ENCODE assay signal across 9 mouse cellular contexts in the genomic region with DNA sequence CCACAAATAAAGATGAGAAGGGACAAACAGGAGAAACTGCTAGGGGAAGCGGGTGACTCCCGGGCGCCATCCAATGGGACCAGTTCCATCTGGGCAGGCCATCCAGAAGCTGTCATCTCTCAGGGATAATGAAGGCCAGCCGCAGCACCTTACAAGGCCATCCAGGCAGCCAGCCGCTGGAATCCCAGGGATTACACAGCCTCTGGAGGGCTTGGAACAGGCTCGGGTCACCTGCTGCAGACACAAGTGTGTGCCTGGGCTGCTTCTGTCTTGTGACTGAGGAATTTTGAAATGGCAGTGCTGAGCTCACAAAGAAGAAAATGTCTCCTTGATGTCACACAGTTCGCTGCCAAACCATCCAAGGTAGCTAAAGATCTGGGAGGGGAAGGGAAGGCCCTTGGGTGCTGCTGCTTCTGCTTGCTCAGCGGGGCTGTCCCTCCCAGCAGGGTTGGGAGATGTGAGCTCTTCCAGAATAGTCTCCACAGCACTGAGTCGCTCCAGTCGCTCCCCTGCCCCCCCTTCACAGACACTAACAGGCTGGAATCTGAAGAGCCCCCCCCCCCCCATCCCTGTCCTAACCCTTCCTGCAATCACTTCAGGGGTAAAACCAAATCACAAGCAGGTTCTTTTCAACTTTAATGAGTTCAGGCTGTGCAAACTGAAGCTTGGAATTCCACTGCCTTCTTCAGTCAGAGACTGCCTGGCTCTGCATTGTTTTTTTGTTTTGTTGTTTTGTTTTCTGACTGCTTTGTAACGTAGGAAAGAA. TPM values are rescaled to one million over a fixed set of nuclear protein-coding genes. Genes with fewer than 3 reads are reported as not detected.
DNase-seq lines count a peak whose midpoint lies in the region; ATAC-seq and TF ChIP-seq lines count a peak whose summit lies in the region.
"Had no signal": no experiment of that assay in that cellular context is flagged by ENCODE, and none has a peak within 500 bp of the region (broad histone marks: within the 10 kb centered on the region; RNA-seq: fewer than 3 reads in every experiment).

No protein-coding gene starts in this region.

- H3K36me3 ChIP-seq in hindbrain, embryonic 10.5 days, result no peaks in the 10 kb centered on the region
- H3K36me3 ChIP-seq in hindbrain, embryonic 11.5 days (ENCODE audit: control insufficient read depth, insufficient read depth, low read length), result no peaks in the 10 kb centered on the region
- H3K36me3 ChIP-seq in lung, postnatal 0 days (ENCODE audit: insufficient read depth, low read length), result no peaks in the 10 kb centered on the region

- H3K27me3 ChIP-seq in hindbrain, embryonic 10.5 days (ENCODE audit: insufficient read depth, poor library complexity, severe bottlenecking), result peaks cover 5% of the 10 kb centered on the region; the same call in 1 of the 2 replicates
- H3K27me3 ChIP-seq in hindbrain, embryonic 11.5 days (ENCODE audit: control insufficient read depth, insufficient read depth, low read length), result no peaks in the 10 kb centered on the region
- H3K27me3 ChIP-seq in lung, postnatal 0 days (replicated peaks; ENCODE audit: insufficient read depth, low read length), result no peaks in the 10 kb centered on the region

- peaks cover 58% of the 10 kb centered on the region for H3K4me1 ChIP-seq in hindbrain, embryonic 10.5 days (replicated peaks)
- H3K4me1 ChIP-seq in hindbrain, embryonic 11.5 days (replicated peaks; ENCODE audit: control insufficient read depth, insufficient read depth, low read length), result peaks cover 9% of the 10 kb centered on the region; the same call in 1 of the 2 replicates
- peaks cover 4% of the 10 kb centered on the region; the same call in 1 of the 2 replicates for H3K4me1 ChIP-seq in lung, postnatal 0 days (ENCODE audit: insufficient read depth, low read depth, low read length)

- no peak for ATAC-seq in hindbrain, embryonic 11.5 days (ENCODE audit: low FRiP score)
- ATAC-seq in lung, postnatal 0 days, result peak; percentile 8; the same call in 1 of the 2 replicates
- no peak for ATAC-seq in megakaryocyte-erythroid progenitor cell, adult 5-6 weeks (replicated peaks; ENCODE audit: low FRiP score, low TSS enrichment, poor library complexity, severe bottlenecking)

- DNase-seq in hindbrain, embryonic 10.5 days (ENCODE audit: low spot score), result no peak
- DNase-seq in hindbrain, embryonic 11.5 days (ENCODE audit: low spot score), result no peak
- DNase-seq in embryo, embryonic 10 days (ENCODE audit: low spot score), result peak; percentile 68
- peak; percentile 81 to 85 for DNase-seq in heart, adult 9 months (ENCODE audit: low spot score in 2 of 2)
- DNase-seq in lung, postnatal 0 days (ENCODE audit: low spot score), result peak; percentile 51
- no peak for DNase-seq in urinary bladder, adult 18-20 months (ENCODE audit: low spot score in 2 of 2)
- no peak for DNase-seq in kidney, adult 9 months
- DNase-seq: liver had no signal

- 24% methylated on average over 11 of the region's 11 CpGs for WGBS in hindbrain, embryonic 10.5 days
- 29% methylated on average over 11 of the region's 11 CpGs for WGBS in hindbrain, embryonic 11.5 days
- WGBS in lung, postnatal 0 days, result 47% methylated on average over 11 of the region's 11 CpGs

- H3K27ac ChIP-seq in hindbrain, embryonic 10.5 days, result peak overlapping the region; percentile 90
- H3K27ac ChIP-seq in hindbrain, embryonic 11.5 days (ENCODE audit: low read depth, low read length), result no peak overlapping the region
- H3K27ac ChIP-seq in lung, postnatal 0 days (ENCODE audit: low read length), result no peak overlapping the region

- H3K9ac ChIP-seq in hindbrain, embryonic 11.5 days (ENCODE audit: low read depth, low read length), result no peak overlapping the region; the same call in 1 of the 2 replicates
- H3K9ac ChIP-seq in lung, postnatal 0 days (replicated peaks; ENCODE audit: low read depth), result no peak overlapping the region

- H3K4me3 ChIP-seq in hindbrain, embryonic 10.5 days, result no peak overlapping the region
- no peak overlapping the region for H3K4me3 ChIP-seq in hindbrain, embryonic 11.5 days (ENCODE audit: low read depth, low read length)
- H3K4me3 ChIP-seq in lung, postnatal 0 days (ENCODE audit: low read depth, low read length), result no peak overlapping the region

- no peak for TF ChIP-seq CTCF in lung, postnatal 0 days (IDR thresholded peaks at IDR 0.05)

- 0 out of 2 replicates have a peak, but pooled peaks cover 2% of the 10 kb centered on the region for H3K9me3 ChIP-seq in hindbrain, embryonic 10.5 days
- no peaks in the 10 kb centered on the region for H3K9me3 ChIP-seq in hindbrain, embryonic 11.5 days (ENCODE audit: control insufficient read depth, low read length)
- H3K9me3 ChIP-seq in lung, postnatal 0 days (ENCODE audit: low read length), result no peaks in the 10 kb centered on the region

- H3K4me2 ChIP-seq in hindbrain, embryonic 11.5 days (replicated peaks; ENCODE audit: low read depth, low read length), result no peak overlapping the region
- no peak overlapping the region for H3K4me2 ChIP-seq in lung, postnatal 0 days (replicated peaks; ENCODE audit: low read depth, low read length)

- no peak for TF ChIP-seq EP300 in lung, postnatal 0 days (IDR thresholded peaks at IDR 0.05)

RNA-seq across cellular contexts. Expression of a gene that starts 32.6 kb away (rescaled TPM):
- polyA plus RNA-seq in hindbrain, embryonic 10.5 days (2016; fragmentation: Nextera tagmentation; extraction: Ambion mirVana), result 25.0 and 30.5 TPM in 2 replicates
- polyA plus RNA-seq in hindbrain, embryonic 11.5 days (2014; fragmentation: Nextera tagmentation; extraction: Ambion mirVana), result 16.8 and 18.1 TPM in 2 replicates
- polyA plus RNA-seq in lung, postnatal 0 days (2015; fragmentation: Nextera tagmentation; extraction: Ambion mirVana), result 30.0 and 49.5 TPM in 2 replicates
- total RNA-seq in megakaryocyte-erythroid progenitor cell, adult 5-6 weeks (2014; fragmentation: Nextera tagmentation), result 33.2 and 48.8 TPM in 2 replicates
- 96.9 and 106 TPM in 2 replicates for total RNA-seq in megakaryocyte-erythroid progenitor cell, adult 5-6 weeks (2017)

Comparison
In these comparisons a context has a peak if more than half of its experiments do, and no peak if none do; other contexts are left out.
1. DNase-seq: peak in embryo, embryonic 10 days (single experiment), heart, adult 9 months (2 of 2) and lung, postnatal 0 days (single experiment); none in hindbrain, embryonic 10.5 days (single experiment), hindbrain, embryonic 11.5 days (single experiment), urinary bladder, adult 18-20 months (0 of 2) and kidney, adult 9 months (single experiment).